Mouse (Mus musculus) effector memory CD4-positive, alpha-beta T cell, adult 7 months (primary cell): Measurements from ENCODE around the gene Mrpl10. TPM values are rescaled to one million over a fixed set of nuclear protein-coding genes. Genes with fewer than 3 reads are reported as not detected.

Source experiments
- polyA plus RNA-seq: library from polyadenylated mRNA; unstranded; fragments of 100-300 nt; shearing (Covaris generic); gene quantifications from one replicate; pipeline ENCODE4 v1.2.1, GENCODE M21; 2017

Gene Mrpl10
- polyA plus RNA-seq: 33.7 TPM

DNA sequence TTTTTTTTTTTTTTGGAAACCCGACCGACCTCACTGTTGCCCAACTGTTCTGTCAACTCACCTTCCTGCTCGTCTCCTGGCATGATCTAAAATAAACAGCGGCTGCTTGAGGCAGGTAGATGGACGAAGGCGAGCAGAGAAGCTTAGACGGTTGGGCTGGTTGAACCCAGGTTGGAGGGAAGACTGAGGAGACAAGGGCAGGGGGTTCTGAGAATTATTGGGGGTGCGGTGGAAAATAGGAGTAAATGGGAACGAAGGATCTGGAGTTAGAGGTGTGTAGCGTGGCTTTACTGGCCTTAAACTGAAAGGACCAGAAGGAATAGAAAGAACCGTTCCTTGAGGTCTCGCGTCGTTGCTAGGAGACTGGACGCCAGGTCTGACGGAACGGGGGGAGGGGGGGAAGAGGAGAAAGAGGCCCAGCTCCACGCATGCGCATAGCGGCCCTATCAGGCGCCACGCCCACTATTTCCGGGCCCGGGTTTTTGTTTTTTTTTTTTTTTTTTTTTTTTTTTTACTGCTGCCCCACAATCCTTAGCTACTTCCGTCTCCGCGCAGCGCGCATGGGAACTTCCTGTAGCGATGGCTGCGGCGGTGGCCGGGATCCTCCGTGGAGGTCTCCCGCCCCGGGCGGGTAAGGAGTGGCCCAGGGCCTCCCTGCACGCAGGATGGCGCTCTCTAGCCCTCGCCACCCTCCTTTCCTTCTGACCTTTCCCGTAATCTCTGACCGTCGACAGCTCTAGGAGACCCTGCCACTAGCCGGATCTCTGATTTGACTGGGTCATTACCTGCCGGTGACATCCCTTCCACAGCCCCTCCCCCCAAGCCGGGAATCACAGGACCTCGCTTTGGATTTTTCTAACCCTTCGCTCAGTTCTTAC lies at the start of gene Mrpl10, which contains the start of gene Lrrc46:
TSS of gene Mrpl10 (plus strand) at position 539 of the 878 bp plus-strand sequence.
TSS of gene Lrrc46 (minus strand) at position 386 of the 878 bp plus-strand sequence.

DNA sequence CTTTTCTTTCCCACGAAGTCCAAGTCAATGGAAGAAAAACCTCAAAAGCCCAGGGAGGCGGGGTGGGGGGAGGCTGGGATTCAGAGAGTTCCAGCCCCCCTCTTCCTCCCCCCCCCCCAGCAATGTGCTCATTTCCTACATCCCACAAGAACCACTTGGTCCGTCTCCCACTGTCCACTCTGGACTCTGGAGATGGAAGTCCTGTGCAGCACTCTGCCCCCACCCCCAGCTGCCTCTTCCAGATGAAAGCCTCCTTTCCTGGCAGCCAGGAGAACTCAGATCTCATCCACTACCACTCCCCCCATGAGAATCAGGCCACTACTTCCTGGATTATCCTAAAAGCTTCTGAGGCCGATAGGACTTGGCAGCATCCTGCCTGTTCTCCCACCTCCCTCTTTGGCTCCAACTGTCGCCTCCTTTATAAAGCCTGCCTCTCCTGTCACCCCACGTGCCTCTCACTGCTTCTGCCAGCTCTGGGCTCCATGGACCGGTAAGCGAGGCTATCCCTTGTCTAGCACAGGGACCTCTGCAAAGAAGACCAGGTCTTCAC lies 28.2 kb upstream of the Mrpl10 start, which contains the start of gene Sp6:
TSS of gene Sp6 (plus strand) at position 274 of the 550 bp plus-strand sequence.

DNA sequence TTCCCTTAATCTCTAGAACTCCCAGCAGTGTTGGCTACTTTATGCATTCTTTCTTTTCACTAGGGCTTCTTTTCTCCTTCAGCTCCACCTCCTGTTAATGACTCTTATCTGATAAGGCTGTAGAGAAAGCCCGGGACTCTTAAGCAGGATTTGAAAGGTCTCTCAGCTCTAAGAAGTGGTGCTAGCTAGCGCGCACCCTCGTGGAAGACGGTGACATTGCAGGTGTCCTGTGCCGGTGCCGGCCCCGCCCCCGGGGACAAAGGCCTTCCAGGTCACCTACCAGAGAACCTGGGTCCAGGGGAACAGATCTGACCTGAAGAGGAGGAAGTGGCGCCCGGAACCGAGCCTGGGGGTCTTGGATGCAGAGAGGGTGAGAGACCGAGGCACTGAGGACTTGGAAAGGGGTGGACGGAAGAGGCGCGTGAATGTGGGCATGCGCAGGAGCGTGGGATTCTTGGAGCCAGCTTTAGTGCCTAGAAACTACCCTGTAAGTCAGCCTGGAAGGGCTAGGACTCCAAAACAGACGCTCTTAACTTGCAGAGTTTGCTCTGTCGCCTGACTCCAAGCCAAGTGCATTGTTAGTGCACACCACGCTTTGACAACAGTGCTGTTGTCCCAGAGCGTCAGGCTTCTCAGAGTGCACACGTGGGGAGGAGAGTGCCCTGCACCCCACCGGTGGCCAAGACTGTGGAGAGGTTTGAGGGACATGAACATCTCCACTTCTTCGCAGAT lies 11.5 kb upstream of the Mrpl10 start, which contains the start of gene Scrn2:
TSS of gene Scrn2 (plus strand) at position 253 of the 732 bp plus-strand sequence.

DNA sequence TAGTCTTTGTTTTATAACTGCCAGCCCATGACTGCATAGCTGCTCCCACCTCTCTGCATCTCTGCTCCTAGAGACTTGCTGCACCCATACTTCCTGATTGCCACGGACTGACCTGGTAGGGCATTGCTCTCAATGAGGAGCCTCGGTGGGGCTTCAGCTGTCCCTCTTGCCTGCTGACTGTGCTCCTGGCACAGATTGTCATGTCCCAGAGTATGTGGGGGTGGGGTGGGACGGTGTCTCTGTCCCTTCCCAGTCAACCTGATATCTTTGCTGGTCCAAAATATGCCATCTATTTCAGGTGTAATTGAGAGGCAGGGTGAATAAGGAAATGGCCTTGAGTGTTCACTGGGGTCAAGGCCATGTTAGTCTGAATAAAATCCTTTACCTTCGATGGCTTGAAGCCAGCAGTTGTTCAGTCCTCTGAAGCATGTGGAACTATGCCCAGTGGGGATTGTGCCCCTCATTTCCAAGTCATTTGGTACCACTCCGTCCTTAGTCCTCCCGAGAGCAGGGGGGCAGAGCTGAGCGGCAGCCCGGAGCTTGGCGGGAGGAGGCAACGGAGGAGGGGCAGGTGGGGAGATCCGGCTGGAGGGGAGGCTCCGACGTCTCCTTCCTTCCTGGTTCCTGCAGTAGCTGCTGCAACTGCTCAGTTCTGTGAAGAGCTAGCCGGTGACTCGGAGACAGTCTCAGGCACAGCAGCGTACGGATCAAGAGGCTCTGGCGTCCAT lies 9.0 kb downstream of the Mrpl10 start, which contains the start of gene Osbpl7:
TSS of gene Osbpl7 (plus strand) at position 413 of the 728 bp plus-strand sequence.

Other genes with a start within 250 kb of the Mrpl10 start
- gene Nfe2l1, start 211.6 kb upstream of the Mrpl10 start, polyA plus RNA-seq: 56.1 TPM
- not detected for gene Copz2, start 191.7 kb upstream of the Mrpl10 start, polyA plus RNA-seq
- 76.6 TPM for gene Cdk5rap3, start 125.1 kb upstream of the Mrpl10 start, polyA plus RNA-seq
- 0.67 TPM for gene Prr15l, start 113.5 kb upstream of the Mrpl10 start, polyA plus RNA-seq
- gene Pnpo, start 97.6 kb upstream of the Mrpl10 start, polyA plus RNA-seq: 36.5 TPM
- gene Sp2, start 58.6 kb upstream of the Mrpl10 start, polyA plus RNA-seq: 82.1 TPM
- 1.9 TPM for gene Sp6, start 28.2 kb upstream of the Mrpl10 start, polyA plus RNA-seq
- gene Scrn2, start 11.6 kb upstream of the Mrpl10 start, polyA plus RNA-seq: 4.8 TPM
- gene Lrrc46, start 153 bp upstream of the Mrpl10 start, polyA plus RNA-seq: not detected
- gene Osbpl7, start 9.1 kb downstream of the Mrpl10 start, polyA plus RNA-seq: 21.9 TPM
- 278 TPM for gene Tbx21, start 73.8 kb downstream of the Mrpl10 start, polyA plus RNA-seq
- gene Tbkbp1, start 109.9 kb downstream of the Mrpl10 start, polyA plus RNA-seq: 7.9 TPM
- 19.9 TPM for gene Kpnb1, start 146.3 kb downstream of the Mrpl10 start, polyA plus RNA-seq
- 35.3 TPM for gene Npepps, start 239.1 kb downstream of the Mrpl10 start, polyA plus RNA-seq